Mouse (Mus musculus) leukemia stem cell, adult 10-12 weeks (primary cell): ENCODE results near the gene Camta1. TPM values are rescaled to one million over a fixed set of nuclear protein-coding genes. Genes with fewer than 3 reads are reported as not detected.

ENCODE experiments used
- polyA plus RNA-seq: library from polyadenylated mRNA; stranded (reverse); fragments of >175 nt; gene quantifications from 2 replicates; pipeline ENCODE4 v1.2.3, GENCODE M21; 2012; ENCODE audit warnings: low replicate concordance

Camta1 gene
- polyA plus RNA-seq: 6.8 and 9.2 TPM in 2 replicates

DNA sequence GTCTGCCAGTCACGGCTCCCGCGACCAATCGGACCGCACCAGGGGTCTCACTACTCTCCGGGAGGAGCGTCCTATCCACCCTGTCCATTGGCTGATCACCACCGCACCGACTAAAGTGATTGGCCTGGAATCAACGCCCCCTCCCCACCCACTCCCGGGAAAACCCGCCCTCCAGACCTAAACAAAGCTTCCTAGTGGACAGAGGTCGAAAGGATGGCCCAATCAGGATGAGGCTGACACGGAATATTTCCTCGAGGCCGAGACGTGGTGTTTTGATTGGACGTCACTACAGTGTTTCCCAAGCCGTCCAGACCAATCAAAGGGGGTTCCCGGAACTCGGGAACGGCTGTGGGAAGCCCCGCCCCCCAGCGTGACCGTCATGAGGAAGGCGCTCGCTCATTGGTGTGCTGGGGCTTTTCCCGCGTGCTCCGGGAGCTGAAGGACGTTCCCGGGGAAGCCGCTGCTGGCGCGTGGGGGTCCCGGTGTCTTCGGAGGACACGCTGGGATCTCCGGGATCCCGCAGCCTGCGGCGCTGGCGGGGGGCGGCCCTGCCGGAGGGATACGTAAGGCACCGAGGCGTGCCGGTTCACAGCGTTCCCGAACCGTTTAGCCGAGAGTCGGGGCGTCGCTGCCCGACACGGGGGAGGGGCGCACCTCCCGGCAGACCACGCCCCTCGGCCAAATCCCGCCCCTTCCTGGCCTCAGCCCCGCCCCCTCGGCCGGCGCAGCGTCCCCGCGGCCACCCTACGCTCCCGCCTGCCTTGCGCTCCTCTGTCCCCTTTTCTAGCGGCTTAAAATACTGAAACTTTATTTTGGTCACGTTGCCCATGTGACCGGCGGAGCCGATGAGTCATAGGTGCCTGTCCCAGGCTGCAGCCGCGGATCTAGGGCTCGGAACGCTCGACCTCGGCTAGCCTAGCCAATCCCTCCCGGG is at the start of gene Camta1:
Gene Camta1 (minus strand): TSS at position 71 of the 934 bp plus-strand sequence.

DNA sequence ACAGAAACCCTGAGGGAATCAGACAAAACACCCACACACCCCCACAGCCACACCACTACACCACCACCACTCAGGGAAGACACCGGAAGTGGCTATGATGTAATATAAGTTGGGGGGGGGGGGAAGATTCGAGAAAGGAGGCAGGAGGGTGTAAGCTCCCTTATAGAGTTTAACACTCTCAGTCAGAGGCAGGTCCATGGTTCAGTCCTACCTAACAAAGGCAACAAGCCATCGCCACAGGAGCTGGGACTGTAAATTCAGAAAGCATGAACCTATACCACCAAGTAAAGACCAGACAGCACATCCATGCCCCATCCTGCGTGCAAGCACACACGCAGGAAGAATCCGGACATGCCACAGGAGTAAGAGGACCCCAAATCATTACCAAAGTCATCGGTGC is 772.4 kb downstream of the Camta1 start, which contains the start of gene Gm13090:
Gene Gm13090 (plus strand): TSS at position 301 of the 400 bp plus-strand sequence.

DNA sequence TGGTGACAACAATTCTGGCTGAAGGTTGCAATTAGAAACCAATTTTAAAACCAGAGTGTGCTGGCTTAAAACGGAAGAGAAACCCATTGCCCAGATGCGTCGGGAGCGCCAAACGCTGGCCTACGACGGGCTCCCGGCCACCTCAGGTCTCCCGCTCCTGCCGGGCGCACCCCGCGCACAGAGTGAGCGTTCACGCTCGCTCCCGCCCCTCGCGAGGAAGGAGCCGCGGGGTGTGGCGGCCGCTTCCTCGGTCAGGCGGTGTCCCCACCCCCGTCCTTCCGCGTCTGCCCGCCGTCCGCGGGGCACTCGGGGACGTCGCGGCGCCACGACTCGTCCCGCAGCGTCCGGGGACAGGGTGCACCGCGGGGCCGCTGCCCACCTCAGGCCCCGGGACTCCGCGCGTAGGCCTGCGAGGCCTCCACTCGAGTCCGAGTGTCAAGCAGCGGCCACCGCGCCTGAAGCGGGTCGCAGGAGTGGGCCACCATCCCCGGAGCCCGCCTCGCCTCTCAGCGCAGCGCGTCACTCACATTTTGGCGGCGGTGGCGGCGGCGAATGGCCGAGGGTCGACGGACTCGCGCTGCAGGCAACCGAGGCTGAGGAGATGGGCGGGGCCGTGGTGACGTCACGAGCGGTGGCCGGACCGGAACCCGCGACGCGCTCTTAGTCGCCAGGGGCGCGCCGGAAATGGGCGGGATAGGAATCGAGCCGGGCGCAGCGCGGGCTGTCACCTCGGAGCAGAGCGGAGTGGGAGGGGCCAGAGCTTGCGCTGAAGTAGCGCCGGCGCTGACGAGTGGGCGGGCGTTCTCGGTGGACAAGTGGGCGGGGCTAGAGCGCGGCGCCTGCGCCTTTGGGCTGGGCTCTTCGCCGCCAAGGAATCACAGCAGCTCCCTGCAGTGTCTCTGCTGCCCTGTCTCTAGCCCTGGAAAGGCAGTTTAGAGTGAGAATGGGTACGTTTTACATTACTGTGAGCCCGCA is 804.0 kb downstream of the Camta1 start, which contains the start of gene Vamp3:
Gene Vamp3 (minus strand): TSS at position 617 of the 975 bp plus-strand sequence.

DNA sequence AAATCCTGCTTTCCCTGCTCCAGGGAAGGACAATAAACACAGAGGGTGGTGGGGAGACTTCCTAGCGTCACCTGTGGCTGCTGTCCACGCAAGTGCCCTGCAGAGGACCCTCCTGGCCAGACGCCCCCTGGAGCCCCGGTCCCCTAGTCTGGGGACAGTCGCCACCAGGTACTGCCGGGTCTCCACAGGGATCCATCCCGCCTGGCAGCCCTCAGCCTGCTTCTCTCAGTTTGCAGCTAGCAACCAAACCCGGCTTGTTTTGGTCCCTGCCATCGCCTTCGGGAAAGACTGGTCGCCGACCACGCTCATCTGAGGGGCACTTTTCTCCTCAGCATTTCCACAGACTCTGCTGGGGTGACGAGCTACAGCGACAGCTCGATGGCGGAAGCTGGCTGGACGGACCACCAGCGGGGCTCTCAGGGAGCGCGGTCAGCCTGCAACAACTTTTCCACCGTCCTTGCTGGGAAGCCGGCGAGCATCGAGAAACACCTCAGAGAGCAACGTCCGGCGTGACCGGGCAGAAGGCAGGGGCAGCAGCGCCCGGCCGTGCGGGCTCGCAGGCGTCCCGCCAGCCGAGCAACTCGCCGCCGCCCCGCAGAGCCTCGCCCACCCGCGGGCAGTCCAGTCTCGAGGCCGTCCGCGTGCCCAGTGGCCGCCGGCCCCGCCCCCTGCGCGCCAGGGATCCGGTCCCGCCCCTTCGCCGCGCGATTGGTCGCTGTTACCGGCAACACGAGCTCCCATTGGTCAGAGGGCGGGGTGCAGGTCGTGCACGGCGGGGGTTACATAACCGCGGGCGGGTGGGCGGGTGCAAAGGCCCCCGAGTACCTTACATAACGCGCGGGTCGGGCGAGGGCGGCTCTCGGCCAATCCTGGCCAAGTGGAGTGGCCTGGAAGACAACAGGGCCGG is 817.4 kb downstream of the Camta1 start, which contains the start of gene Per3:
Gene Per3 (minus strand): TSS at position 629 of the 907 bp plus-strand sequence.

DNA sequence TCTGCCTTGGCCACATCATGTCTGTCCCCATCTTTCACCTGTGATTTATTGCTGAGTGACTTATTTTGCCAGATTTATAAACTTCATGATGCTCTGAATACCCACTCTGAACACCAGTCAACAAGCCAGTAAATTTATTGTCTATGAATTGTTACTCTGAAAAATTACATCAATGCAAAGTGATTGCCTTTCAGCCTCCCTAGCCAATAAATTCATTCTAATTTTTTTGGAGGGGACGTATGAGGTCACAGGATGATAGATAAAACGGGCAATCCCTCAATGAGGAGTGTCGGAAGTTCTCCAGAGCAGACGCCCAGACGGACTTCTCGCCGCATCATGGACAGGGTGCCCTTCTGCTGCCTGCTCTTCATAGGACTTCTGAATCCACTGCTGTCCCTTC is 864.9 kb downstream of the Camta1 start, which contains the start of gene Uts2:
Gene Uts2 (plus strand): TSS at position 301 of the 400 bp plus-strand sequence.

DNA sequence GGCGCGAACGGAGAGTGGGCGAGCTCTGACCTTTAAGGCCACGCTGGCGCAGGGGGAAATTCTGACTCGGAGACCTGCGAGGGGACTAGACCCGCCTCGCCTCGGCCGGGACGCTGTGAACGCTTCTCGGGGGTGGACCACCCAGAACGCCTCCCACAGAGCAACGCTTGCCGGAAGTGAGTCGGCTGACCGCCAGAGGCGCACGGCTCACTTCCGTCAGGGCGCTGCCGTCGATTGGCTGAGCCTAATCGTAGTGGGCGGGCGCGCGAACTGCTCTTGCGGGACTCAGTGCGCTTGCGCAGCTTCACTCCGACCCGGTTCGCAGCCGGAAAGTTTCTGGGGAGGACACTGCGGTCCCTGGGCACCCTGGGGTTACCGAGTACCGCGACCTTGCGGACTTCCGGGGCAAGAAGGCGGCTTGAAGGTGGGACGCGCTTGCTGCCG is 947.4 kb downstream of the Camta1 start, which contains the start of the genes Park7 and Tnfrsf9:
Gene Park7 (minus strand): TSS at position 148 of the 444 bp plus-strand sequence.
Gene Tnfrsf9 (plus strand): TSS at position 273 of the 444 bp plus-strand sequence.

Other genes starting within 250 kb of the Camta1 start
- gene Dnajc11, start 71.8 kb upstream of the Camta1 start, polyA plus RNA-seq: 14.0 and 86.7 TPM in 2 replicates
- gene Thap3, start 127.1 kb upstream of the Camta1 start, polyA plus RNA-seq: 11.2 and 18.9 TPM in 2 replicates
- 1.9 and 4.4 TPM in 2 replicates for gene Phf13, start 134.4 kb upstream of the Camta1 start, polyA plus RNA-seq
- gene Klhl21, start 146.9 kb upstream of the Camta1 start, polyA plus RNA-seq: 13.8 and 16.0 TPM in 2 replicates
- gene Zbtb48, start 165.8 kb upstream of the Camta1 start, polyA plus RNA-seq: 5.6 and 9.8 TPM in 2 replicates
- gene Tas1r1, start 176.7 kb upstream of the Camta1 start, polyA plus RNA-seq: not detected in 2 replicates
- gene Nol9, start 177.4 kb upstream of the Camta1 start, polyA plus RNA-seq: 67.1 and 129 TPM in 2 replicates
- gene Plekhg5, start 210.6 kb upstream of the Camta1 start, polyA plus RNA-seq: 42.2 and 57.4 TPM in 2 replicates